ENCODE assay signal across 14 mouse cellular contexts in the genomic region with DNA sequence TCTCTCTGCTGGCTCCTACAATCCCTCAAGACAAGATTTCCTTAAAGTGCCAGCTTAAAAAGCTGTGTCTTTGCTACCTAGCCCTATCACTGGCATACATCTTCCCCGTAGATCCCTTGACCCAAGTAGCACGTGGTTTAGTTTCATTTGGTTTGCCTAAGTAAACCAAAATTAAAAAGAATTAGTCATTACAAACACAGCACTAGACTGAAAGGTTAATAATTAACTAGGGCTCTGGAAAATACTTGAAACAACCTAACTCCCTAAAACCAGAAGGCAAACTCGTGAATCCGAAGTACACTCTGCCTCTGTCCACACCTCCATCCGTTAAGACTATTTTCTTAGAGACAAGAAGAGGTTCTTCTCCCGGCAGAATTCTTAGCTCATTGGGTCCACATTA. TPM values are rescaled to one million over a fixed set of nuclear protein-coding genes. Genes with fewer than 3 reads are reported as not detected.
"Had no signal": no experiment of that assay in that cellular context is flagged by ENCODE, and none has a peak within 500 bp of the region (broad histone marks: within the 10 kb centered on the region; RNA-seq: fewer than 3 reads in every experiment).

No protein-coding gene starts in this region.

- H3K9ac ChIP-seq: hindbrain, embryonic 13.5 days; limb, embryonic 13.5 days; liver, embryonic 13.5 days; neural tube, embryonic 15.5 days had no signal

- H3K36me3 ChIP-seq: hindbrain, embryonic 13.5 days; limb, embryonic 13.5 days; liver, embryonic 13.5 days; midbrain, embryonic 10.5 days; neural tube, embryonic 15.5 days had no signal

- H3K4me3 ChIP-seq: hindbrain, embryonic 13.5 days; limb, embryonic 13.5 days; liver, embryonic 13.5 days; midbrain, embryonic 10.5 days; myocyte; neural tube, embryonic 15.5 days had no signal

- H3K27ac ChIP-seq: hindbrain, embryonic 13.5 days; hindbrain, postnatal 0 days; limb, embryonic 13.5 days; liver, embryonic 13.5 days; neural tube, embryonic 15.5 days had no signal

- H3K27me3 ChIP-seq: hindbrain, embryonic 13.5 days; limb, embryonic 13.5 days; liver, embryonic 13.5 days; neural tube, embryonic 15.5 days had no signal

- H3K4me1 ChIP-seq: hindbrain, embryonic 13.5 days; limb, embryonic 13.5 days; liver, embryonic 13.5 days; neural tube, embryonic 15.5 days had no signal

- H3K9me3 ChIP-seq: hindbrain, embryonic 13.5 days; limb, embryonic 13.5 days; liver, embryonic 13.5 days; midbrain, embryonic 10.5 days; neural tube, embryonic 15.5 days had no signal

- H3K4me2 ChIP-seq: hindbrain, embryonic 13.5 days; limb, embryonic 13.5 days; liver, embryonic 13.5 days; neural tube, embryonic 15.5 days had no signal

- DNase-seq: kidney, adult 18-20 months; liver, embryonic 13.5 days; lung, adult 18-20 months; right cerebral cortex, adult 18-20 months; right cerebral cortex, postnatal 25 days had no signal

RNA-seq across cellular contexts. Expression of gene Barhl2, which starts 41.4 kb away (rescaled TPM):
- polyA plus RNA-seq: large intestine, adult 2 months; limb, embryonic 13.5 days; liver, embryonic 13.5 days; myocyte; small intestine, adult 2 months; thymus, postnatal 0 days had no signal
